Comparison of ENCODE assay signal across 8 mouse cellular contexts in the genomic region with DNA sequence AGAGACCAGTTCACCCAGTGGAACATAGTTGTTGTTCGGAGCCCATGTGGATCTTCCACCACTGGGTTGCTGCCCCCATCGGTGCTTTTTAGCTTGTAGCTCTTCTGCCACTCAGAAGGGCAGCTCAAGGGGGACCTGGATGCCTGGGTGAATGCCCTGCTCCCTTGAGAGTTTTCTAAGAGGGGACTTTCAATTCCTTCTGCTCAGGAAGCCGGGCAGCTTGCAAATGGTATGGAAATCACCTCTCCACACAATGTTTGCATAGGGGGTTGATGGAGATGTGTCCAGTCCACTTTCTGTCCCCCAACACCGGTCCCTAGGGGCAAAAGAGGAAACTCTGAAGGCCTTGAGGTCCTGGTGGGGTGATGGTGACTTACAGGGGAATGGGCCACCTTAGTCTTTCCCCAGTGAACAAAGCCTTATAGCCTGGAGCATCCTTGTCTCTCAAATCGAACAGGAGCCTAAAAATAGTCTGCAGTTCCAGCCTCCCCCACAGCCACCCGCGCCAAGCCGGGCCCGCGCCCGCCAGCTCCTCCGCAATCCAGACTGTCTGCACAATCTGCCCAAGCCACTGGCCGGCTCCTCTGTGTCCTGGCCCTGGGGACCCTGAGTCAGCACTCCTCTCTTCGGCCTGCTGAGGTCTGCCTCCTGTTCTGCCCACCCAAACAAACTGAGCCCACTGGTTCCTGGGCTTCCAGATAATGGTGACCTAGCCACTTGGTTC. TPM values are rescaled to one million over a fixed set of nuclear protein-coding genes. Genes with fewer than 3 reads are reported as not detected.
A peak's percentile ranks its signal among the peaks of the same experiment; 100 is the strongest.
DNase-seq lines count a peak whose midpoint lies in the region; ATAC-seq and TF ChIP-seq lines count a peak whose summit lies in the region.
"Had no signal": no experiment of that assay in that cellular context is flagged by ENCODE, and none has a peak within 500 bp of the region (broad histone marks: within the 10 kb centered on the region; RNA-seq: fewer than 3 reads in every experiment).

No protein-coding gene starts in this region.

- H3K36me3 ChIP-seq in thymus, adult 2 months (ENCODE audit: control insufficient read depth, insufficient read depth, low read length), result no peaks in the 10 kb centered on the region
- no peaks in the 10 kb centered on the region; the same call in 1 of the 2 replicates for H3K36me3 ChIP-seq in splenic B cell, adult 2 months (ENCODE audit: control insufficient read depth, insufficient read depth, low read length, poor library complexity, severe bottlenecking)

- no peak for TF ChIP-seq CTCF in thymus, adult 2 months (IDR thresholded peaks at IDR 0.05; ENCODE audit: borderline replicate concordance, control insufficient read depth, extremely low read depth, insufficient read depth, low read length, poor library complexity)
- TF ChIP-seq CTCF in cortical plate, adult 2 months (IDR thresholded peaks at IDR 0.05; ENCODE audit: extremely low read depth, insufficient read depth, low read length), result no peak

- peak; percentile 30 for DNase-seq in thymus, adult 2 months
- DNase-seq in thymus, postnatal 4 days, result no peak
- peak; percentile 54 to 83 for DNase-seq in layer of hippocampus, adult 18-20 months (ENCODE audit: low spot score in 2 of 2)
- DNase-seq in splenic B cell, adult 2 months (ENCODE audit: low read depth, low spot score), result peak; percentile 52
- DNase-seq in lung, postnatal 36 days, result no peak

- TF ChIP-seq POLR2A in thymus, adult 2 months (IDR thresholded peaks at IDR 0.05; ENCODE audit: control insufficient read depth, extremely low read depth, insufficient read depth, low read length, poor library complexity), result no peak
- no peak for TF ChIP-seq POLR2A in cortical plate, adult 2 months (IDR thresholded peaks at IDR 0.05; ENCODE audit: extremely low read depth, insufficient read depth, low read length)

- WGBS in thymus, adult 2 months, result 91% methylated on average over 14 of the region's 14 CpGs

- no peak for ATAC-seq in megakaryocyte, adult 5-6 weeks (ENCODE audit: poor library complexity, severe bottlenecking)

- H3K27me3 ChIP-seq in thymus, adult 2 months (ENCODE audit: control insufficient read depth, insufficient read depth, low read length), result no peaks in the 10 kb centered on the region
- H3K27me3 ChIP-seq in splenic B cell, adult 2 months (ENCODE audit: control insufficient read depth, insufficient read depth, low read length, poor library complexity, severe bottlenecking), result no peaks in the 10 kb centered on the region

- H3K4me1 ChIP-seq in thymus, adult 2 months (replicated peaks; ENCODE audit: control insufficient read depth, insufficient read depth, low read length), result peaks cover 69% of the 10 kb centered on the region
- H3K4me1 ChIP-seq in cortical plate, adult 2 months (ENCODE audit: control insufficient read depth, insufficient read depth, low read length), result peaks cover 14% of the 10 kb centered on the region; the same call in 1 of the 2 replicates

- peak overlapping the region; percentile 96; the same call in 1 of the 2 replicates for H3K27ac ChIP-seq in thymus, adult 2 months (ENCODE audit: control insufficient read depth, insufficient read depth, low read length)
- peak overlapping the region; percentile 61 for H3K27ac ChIP-seq in cortical plate, adult 2 months (ENCODE audit: insufficient read depth, low read length)

- no peak overlapping the region for H3K4me3 ChIP-seq in thymus, adult 2 months (ENCODE audit: control insufficient read depth, insufficient read depth, low read length)
- H3K4me3 ChIP-seq in cortical plate, adult 2 months (ENCODE audit: insufficient read depth, low read length), result no peak overlapping the region
- H3K4me3 ChIP-seq: myocyte had no signal

RNA-seq across cellular contexts. Expression of a gene that starts 27.5 kb away (rescaled TPM):
- 81.6 and 85.6 TPM in 2 replicates for polyA plus RNA-seq in thymus, adult 2 months (2012; rRNA removed)
- 147 and 154 TPM in 2 replicates for polyA plus RNA-seq in cortical plate, adult 2 months (2012; rRNA removed)
- 10 to 100 TPM; 85.7 to 96.3 TPM for total RNA-seq in layer of hippocampus, adult 18-20 months (2021)
- 1.1 and 1.4 TPM in 2 replicates for total RNA-seq in megakaryocyte, adult 5-6 weeks (2015)
- total RNA-seq in megakaryocyte, adult 5-6 weeks (2017), result 3.9 and 5.0 TPM in 2 replicates

RNA-seq across cellular contexts. Expression of a gene that starts 38.8 kb away (rescaled TPM):
- 0.84 and 1.3 TPM in 2 replicates for polyA plus RNA-seq in thymus, adult 2 months (2012; rRNA removed)
- 8.3 and 9.0 TPM in 2 replicates for polyA plus RNA-seq in cortical plate, adult 2 months (2012; rRNA removed)
- 1 to 10 TPM in 1 of 2 experiments, under 1 TPM in 1; 0.94 to 1.7 TPM for total RNA-seq in layer of hippocampus, adult 18-20 months (2021)
- total RNA-seq in megakaryocyte, adult 5-6 weeks (2015), result 9.2 and 10.5 TPM in 2 replicates
- total RNA-seq in megakaryocyte, adult 5-6 weeks (2017), result 8.3 and 9.7 TPM in 2 replicates

RNA-seq across cellular contexts. Expression of a gene that starts 56.6 kb away (rescaled TPM):
- polyA plus RNA-seq in thymus, adult 2 months (2012; rRNA removed), result 182 and 201 TPM in 2 replicates
- 144 and 145 TPM in 2 replicates for polyA plus RNA-seq in cortical plate, adult 2 months (2012; rRNA removed)
- 100 to 1,000 TPM in 1 of 2 experiments, 10 to 100 TPM in 1; 98.1 to 105 TPM for total RNA-seq in layer of hippocampus, adult 18-20 months (2021)
- 82.3 and 95.7 TPM in 2 replicates for total RNA-seq in megakaryocyte, adult 5-6 weeks (2015)
- 22.8 and 27.7 TPM in 2 replicates for total RNA-seq in megakaryocyte, adult 5-6 weeks (2017)

Comparison
In these comparisons a context has a peak if more than half of its experiments do, and no peak if none do; other contexts are left out.
1. DNase-seq: peak in thymus, adult 2 months (single experiment), layer of hippocampus, adult 18-20 months (2 of 2) and splenic B cell, adult 2 months (single experiment); none in thymus, postnatal 4 days (single experiment) and lung, postnatal 36 days (single experiment).
2. RNA of a gene that starts 27.5 kb away (total RNA-seq): 85.7 to 96.3 TPM in layer of hippocampus, adult 18-20 months; 1.1 to 5.0 TPM in megakaryocyte, adult 5-6 weeks; every median in the first group is over 10 times any median in the second.